Mouse (Mus musculus) thymus, adult 2 months (tissue): Measurements from ENCODE around the gene Rad52.

Experiments
- CTCF ChIP-seq: fragments of 200-500 bp; IDR thresholded peaks from 2 replicates; pipeline ENCODE4 v1.5.1; 2012; ENCODE audit warnings: mild to moderate bottlenecking, control low read depth, low read length, moderate library complexity, borderline replicate concordance; ENCODE audit not compliant: control insufficient read depth, poor library complexity, insufficient read depth; ENCODE audit errors: extremely low read depth
- POLR2A ChIP-seq: fragments of 200-500 bp; IDR thresholded peaks from 2 replicates; pipeline ENCODE4 v1.6.1; 2012; ENCODE audit warnings: mild to moderate bottlenecking, low read length, control low read depth, moderate library complexity; ENCODE audit not compliant: control insufficient read depth, poor library complexity, insufficient read depth; ENCODE audit errors: extremely low read depth

DNA sequence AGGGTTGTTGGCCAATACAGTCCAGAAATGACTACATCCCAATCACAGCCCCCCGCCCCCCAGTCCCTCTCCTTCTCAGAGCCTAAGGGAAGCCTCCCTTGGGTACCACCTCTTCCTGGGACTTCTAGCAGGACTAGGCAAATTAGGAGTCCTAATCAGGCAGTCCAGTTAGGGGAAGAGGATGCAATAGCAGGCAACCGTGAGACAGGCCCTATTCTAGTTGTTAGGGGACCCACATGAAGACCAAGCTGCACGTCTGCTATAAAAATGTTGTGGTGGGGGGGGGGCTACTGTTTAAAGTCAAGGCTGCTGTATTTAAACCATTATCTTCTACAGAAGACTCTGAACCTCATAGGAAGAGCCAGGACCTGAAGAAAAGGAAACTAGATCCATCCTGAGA, 19.6 kb downstream of the Rad52 start:
- no peak for TF ChIP-seq POLR2A
- no peak for TF ChIP-seq CTCF
